Mouse (Mus musculus): ENCODE data around the gene Orai1.

DNA sequence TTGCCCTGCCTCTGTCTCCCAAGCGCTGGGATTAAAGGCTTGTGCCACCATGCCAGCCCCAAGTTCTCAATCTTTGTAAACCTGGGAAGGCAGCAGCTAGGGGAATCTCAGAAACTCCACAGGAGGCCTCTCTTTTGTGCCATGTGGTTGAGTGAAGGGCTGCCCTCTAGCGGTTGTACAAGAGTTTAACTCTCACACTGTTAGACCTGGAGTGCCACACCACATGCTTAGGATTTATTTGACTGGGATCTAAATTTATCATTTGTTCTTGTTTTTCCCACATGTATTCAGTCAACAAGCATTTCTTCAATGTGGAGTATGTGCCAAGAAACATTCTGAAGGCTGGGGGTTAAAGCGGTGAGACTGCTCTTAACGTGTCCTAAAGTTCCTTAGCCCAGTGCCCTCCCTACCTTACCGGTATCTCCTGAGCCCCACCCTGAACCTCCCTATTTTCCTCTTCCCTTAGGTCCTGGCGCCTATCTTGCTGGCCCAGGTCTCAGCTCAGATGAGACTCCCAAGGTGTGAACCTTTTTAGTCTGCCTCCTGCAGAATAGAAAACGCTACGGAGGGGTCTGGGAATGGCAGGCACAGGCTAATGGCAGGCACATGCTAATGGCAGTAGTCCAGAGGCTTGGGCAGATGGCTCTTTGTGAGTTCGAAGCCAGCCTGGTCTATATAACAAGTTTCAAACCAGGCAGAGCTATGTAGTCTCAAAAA lies 1.1 kb upstream of the Orai1 start:
- TF ChIP-seq CTCF (IDR thresholded peaks at IDR 0.05; ENCODE audit: low read depth) (peak; percentile 79), EP300 (IDR thresholded peaks at IDR 0.05; ENCODE audit: low read depth) (no peak)
